Mouse (Mus musculus): ENCODE data around the gene Pphln1. TPM values are rescaled to one million over a fixed set of nuclear protein-coding genes. Genes with fewer than 3 reads are reported as not detected.

Pphln1 gene
- polyA plus RNA-seq, 1 experiment = 14.5 TPM

DNA sequence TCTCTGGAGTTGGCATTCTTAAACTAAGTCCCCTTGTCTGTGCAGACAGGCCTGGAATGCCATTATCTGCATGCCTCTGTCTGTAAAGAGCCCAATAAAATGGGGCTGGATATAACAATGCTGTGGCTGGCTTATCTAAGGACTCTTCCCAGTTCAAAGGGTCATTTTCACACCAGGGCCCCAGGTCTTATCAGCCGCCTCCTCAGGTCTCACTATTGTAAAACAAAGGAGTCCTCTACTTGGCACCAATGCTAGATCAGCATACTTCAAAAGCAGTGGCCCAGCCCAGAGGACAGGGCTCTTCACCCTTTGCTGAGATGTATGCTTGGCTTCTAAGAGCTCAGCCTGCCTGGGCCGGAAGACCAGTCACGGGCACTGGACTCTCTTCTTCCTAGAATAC is 141.3 kb downstream of the Pphln1 start:
- DNase-seq = no peak
- Histone ChIP-seq H3K4me3 (ENCODE audit: control insufficient read depth, insufficient read depth, low read length) (no peak overlapping the region), H3K4me1 (replicated peaks; ENCODE audit: control insufficient read depth, insufficient read depth, low read length) (no peaks in the 10 kb centered on the region), H3K27ac (ENCODE audit: control insufficient read depth, insufficient read depth, low read length) (no peak overlapping the region), H3K36me3 (ENCODE audit: control insufficient read depth, insufficient read depth, low read length) (no peaks in the 10 kb centered on the region), H3K27me3 (ENCODE audit: control insufficient read depth, insufficient read depth, low read length) (no peaks in the 10 kb centered on the region)
- WGBS = 99% methylated on average over 3 of the region's 3 CpGs
- TF ChIP-seq CTCF (IDR thresholded peaks at IDR 0.05; ENCODE audit: borderline replicate concordance, control insufficient read depth, extremely low read depth, insufficient read depth, low read length, poor library complexity) (no peak), POLR2A (IDR thresholded peaks at IDR 0.05; ENCODE audit: control insufficient read depth, extremely low read depth, insufficient read depth, low read length, poor library complexity) (no peak)

Other genes with a start within 250 kb of the Pphln1 start
- 4.0 and 4.4 TPM in 2 replicates for gene Gxylt1, start 123.2 kb upstream of the Pphln1 start, polyA plus RNA-seq (2012; rRNA removed)
- gene Yaf2, start 61.4 kb upstream of the Pphln1 start, polyA plus RNA-seq (2012; rRNA removed) = 18.4 and 21.0 TPM in 2 replicates
- 25.5 TPM in 2 replicates for gene Zcrb1, start within 50 bp of the Pphln1 start, polyA plus RNA-seq (2012; rRNA removed)
- gene Prickle1, start 197.5 kb downstream of the Pphln1 start, polyA plus RNA-seq (2012; rRNA removed) = 9.7 and 13.1 TPM in 2 replicates